Mouse (Mus musculus): ENCODE results near the gene Adgrf3. TPM values are rescaled to one million over a fixed set of nuclear protein-coding genes. Genes with fewer than 3 reads are reported as not detected.
"Not testable (repeated sequence)": the region's sequence is repeated elsewhere in the genome, so short reads cannot be mapped to it uniquely, and the experiment has no call there.

Adgrf3 gene
- total RNA-seq (2015) (0.27 TPM in 1 of 2 replicates, not detected in the other), total RNA-seq (2017) (not detected in 2 replicates)

DNA sequence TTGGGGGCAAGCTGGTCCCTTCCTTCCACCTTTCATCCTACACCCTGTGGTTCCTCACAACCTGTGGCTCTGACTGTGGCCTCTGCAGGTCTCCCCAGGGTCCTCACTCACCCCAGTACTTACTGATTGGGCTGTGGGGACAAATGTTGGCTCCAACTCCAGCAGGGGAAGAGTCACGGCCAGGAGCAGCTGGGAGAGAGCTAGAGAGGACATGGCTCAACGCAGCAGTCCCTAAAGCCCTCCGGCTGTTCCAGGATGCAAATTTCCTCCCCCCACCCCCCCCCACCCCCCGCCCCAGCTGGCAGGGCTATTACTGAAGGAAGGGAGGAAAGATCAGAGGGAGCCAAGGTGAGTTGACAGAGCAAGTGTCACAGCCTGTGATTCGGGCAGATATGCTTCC, at the start of gene Adgrf3:
Adgrf3 (minus strand) TSS at position 230 of the 400 bp plus-strand sequence.
- ATAC-seq (replicated peaks; ENCODE audit: poor library complexity) = no peak

DNA sequence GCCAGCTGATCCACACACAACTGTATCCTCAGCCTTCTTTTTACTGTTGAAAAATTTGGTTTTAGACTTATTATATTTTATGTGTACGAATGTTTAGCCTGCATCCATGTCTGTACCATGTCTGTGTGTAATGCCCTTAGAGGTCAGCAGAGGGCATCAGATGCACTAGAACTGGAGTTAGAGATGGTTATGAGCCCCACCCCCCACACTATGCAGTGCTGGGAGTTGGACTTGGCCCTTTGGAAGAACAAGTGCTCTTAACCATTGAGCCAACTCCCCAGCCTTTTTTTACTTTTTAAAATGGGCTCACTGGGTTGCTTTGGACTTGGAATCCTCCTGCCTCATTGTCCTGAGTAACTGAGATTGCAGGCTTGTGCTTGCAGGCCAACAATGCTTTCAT, 42.1 kb upstream of the Adgrf3 start:
- peak; percentile 72 for ATAC-seq (replicated peaks; ENCODE audit: poor library complexity)

DNA sequence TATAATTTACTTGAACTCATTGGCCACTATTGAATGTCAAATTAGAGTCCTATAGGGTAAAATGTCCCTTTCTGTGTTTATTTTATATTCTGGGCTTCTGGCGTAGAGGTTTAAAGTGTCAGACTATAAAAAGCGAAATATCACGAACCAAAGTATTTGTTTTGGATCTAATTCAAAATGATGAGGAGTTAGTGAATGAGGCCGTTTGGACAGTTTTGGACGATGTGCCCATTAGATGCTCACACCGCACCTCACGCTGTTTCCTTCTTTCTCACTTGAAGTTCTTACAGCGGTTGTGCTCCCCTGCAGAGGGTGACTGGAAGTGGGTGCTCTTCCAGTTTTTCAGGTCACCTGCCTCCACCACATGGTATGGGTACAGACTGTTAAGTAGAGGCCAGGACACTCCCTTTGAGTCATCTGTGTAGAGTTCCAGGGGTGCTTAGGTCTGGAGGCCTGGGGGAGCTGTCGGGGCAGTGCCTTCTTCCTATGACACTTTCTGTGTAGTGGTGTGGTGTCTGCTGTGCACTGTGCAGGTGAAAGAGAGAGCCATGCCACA, 40.4 kb upstream of the Adgrf3 start:
- no peak for ATAC-seq (replicated peaks; ENCODE audit: poor library complexity)

DNA sequence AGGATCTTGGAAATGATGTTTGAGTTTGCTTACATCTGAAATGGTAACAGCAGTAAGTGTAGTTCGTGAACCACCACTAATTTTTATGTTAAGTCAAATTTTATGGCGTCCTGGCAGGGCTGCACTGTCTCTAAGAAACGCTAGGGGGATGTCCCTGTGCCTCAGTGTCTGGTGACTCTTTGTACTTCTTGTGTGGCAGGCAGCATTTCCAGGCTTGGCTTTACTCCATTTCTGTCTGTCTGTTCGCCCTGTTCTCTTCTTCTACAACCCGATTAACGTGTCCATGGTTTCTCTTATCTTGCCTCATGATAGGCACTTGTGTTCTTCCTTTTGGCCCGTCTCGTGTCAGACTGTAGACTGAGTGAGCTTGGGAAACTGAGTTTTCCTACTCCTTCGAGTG, 38.2 kb upstream of the Adgrf3 start:
- ATAC-seq (replicated peaks; ENCODE audit: poor library complexity) = peak; percentile 90

DNA sequence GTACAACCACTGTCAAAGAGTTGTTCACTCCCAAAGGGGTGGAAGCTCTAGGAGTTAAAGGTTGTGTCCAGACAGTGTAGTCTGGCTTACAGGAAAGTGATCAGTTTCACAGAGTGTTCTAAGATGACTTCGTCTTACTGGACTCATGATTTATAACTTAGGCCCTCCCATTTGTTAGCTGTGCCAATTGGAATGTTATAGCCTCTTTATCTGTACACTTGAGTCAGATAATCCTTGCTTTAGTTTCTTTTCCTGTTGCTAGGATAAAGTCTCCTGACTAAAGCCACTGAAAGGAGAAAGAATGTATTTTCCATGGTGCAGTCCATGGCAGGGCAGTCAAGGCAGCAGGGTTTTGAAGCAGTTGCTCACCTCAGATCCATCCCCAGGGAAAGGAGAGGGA, 36.9 kb upstream of the Adgrf3 start:
- no peak for ATAC-seq (replicated peaks; ENCODE audit: poor library complexity)

DNA sequence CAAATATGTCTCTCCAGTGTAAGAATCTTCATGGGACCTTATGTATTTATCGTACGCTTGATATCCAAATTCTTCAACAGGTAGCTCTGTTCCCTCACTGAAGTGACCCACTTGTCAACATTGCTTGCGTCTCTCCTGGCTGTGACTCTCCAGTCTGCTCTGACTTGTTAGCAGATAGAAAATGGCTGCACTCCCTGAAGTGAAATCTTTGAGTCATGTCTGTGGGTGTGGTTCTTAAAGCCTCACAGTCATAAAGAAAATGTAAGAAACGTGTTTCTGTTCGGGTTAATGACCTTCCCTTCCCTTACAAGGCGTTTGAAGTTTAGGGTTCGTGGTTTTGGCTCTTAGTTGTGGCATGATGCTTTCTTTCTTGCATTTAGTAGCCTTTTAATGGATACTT, 35.0 kb upstream of the Adgrf3 start:
- ATAC-seq (replicated peaks; ENCODE audit: poor library complexity) = peak; percentile 51

DNA sequence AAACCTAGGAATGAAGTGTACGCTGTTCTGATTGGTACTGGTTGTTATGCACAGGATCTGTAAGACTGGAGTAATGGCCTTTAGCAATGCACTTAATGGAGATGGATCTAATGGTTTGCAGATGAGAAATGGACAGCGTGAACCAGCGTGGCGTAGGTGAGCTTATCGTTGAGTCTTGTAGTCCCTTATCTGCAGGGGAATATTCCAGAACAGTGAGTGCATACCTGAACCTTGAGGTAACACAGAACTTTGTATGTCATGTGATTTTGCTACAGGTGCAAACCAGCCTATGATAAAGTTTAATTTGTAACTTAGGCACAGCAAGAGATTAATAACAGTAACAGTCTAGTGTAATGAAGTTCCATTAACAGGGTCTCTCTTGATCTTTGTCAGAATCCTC, 33.0 kb upstream of the Adgrf3 start:
- no peak for ATAC-seq (replicated peaks; ENCODE audit: poor library complexity)

DNA sequence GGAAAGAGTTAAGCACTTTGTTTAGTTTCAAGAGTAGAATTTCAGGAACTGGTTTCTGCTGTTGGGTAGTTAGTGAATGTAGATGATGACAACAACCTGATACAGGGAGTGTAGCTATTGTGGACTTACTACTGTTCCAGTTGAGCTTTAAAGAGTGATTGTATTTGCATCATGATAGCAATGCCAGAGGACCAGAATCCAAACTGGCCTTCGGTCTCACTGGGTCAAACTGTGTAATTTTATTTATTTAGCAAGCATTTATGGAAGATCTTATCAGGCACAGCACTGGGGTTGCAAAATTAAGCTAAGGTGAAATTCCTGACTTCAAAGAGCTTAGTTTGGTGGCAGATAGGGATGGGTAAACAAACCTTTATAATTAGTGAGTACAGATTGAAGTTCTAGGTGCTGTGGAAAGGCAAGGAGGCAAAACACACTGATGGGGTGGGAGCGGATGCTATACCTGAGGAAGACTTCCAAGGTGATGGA, 30.2 kb upstream of the Adgrf3 start:
- ATAC-seq (replicated peaks; ENCODE audit: poor library complexity) = no peak

DNA sequence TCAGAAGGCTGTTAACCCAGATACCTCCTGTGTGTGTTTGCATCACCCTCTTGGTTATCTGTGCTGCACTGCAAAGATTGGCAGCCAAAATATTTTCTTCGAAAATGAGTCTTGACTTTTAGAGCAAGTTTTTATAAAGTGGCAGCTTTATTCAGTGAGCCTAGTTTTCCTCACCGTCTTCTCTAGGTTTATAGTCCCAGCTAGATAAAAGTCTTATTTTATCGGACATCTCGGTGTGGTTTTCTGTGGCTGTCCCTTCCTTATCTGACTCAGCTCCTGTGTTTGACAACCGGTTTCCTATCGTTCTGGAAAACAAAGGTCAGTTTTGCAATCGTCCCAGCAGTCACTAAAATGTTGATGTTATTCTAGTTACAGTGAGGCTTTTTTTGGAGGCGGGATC, 28.5 kb upstream of the Adgrf3 start:
- ATAC-seq (replicated peaks; ENCODE audit: poor library complexity) = no peak

DNA sequence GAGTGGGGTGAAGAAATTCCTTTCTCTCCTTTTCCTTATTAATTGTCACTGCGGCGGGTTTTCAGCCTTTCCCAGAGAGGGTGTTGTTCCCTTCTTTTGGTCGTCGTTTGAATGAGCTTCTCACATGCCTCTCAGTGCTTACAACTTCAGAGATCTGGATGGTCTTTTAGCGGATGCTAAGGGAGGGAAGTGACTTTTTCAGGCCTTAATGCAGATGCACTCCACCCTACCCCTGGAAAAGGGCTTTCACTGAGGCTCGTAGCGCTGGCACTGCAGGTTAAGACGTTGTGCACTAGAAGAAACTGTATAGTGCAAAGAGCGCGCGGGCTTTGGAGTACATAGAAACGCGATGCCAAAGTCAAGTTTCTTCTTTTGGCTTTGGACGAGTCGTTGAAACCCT, 27.5 kb upstream of the Adgrf3 start:
- no peak for ATAC-seq (replicated peaks; ENCODE audit: poor library complexity)

DNA sequence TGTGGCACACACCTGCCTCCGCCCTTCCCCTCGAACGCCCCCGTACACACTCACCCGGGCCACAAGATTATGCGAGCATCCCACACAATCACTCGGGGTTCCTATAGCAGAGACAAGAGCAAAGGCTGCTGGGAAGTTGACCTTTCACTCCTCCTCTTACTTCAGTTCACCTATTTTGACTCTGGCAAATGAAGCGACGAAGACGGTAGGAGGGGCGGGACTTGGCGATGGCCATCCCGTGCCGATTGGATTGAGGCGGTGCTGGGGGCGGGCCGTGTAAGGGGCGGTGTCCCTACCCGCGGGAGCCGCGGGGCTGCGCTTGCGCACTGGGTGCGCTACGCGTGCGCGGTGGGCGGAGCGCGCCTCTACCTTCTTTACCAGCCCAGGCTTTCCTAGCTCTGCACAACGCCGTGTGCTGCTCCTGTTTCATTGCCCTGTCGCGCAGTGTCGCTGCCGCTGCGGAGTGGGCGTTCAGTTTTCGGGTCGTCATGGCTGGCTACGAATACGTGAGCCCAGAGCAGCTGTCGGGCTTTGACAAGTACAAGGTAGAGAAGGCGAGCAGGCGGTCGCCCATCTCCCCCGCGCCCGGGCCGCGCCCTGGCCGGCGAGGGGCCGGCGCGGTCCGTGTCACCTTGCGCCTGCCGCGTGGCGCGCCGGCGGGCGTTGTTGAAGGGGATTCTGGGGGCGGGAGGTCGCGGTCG, 26.9 kb upstream of the Adgrf3 start, which contains the start of gene Selenoi:
Selenoi (plus strand) TSS at position 311 of the 701 bp plus-strand sequence.
- peak; percentile 96 for ATAC-seq (replicated peaks; ENCODE audit: poor library complexity)

DNA sequence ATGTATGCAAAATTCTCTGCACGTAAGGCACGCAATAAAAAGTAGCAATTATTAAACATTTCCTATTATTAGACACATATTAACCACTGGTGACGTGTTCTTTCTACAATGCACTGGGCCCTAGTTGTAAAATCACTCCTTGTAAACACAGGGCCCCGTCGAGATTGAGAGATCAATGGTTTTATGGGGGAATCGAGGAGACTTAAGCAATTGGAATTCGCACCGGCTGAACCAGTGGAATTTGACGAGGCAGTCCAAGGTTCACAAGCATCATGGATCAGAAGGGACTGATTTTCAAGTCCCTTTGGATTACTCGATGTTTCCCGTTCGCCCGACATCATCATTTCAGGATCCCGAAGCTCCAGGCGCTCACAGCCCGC, 26.4 kb upstream of the Adgrf3 start:
- ATAC-seq (replicated peaks; ENCODE audit: poor library complexity) = no peak

DNA sequence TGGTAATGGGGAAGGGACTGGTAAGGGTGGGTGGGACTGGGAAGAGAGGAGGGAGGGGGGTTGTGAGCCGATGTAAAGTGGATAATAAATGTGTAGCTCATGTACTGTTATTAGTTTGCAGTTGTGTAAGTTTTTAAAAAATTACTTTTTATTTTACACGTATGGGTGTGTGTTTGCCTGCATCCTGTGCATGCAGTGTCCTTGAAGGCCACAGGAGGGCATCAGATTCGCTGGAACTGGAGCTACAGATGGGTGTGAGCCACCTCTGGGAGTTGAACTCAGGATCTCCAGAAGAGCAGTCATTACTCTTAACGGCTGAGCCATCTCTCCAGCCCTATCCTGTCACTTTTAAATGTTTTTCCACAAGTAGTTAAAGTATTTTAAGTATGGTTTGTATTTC, 25.4 kb upstream of the Adgrf3 start:
- ATAC-seq (replicated peaks; ENCODE audit: poor library complexity) = 0 out of 2 replicates have a peak, but pooled peaks have one; percentile 28

DNA sequence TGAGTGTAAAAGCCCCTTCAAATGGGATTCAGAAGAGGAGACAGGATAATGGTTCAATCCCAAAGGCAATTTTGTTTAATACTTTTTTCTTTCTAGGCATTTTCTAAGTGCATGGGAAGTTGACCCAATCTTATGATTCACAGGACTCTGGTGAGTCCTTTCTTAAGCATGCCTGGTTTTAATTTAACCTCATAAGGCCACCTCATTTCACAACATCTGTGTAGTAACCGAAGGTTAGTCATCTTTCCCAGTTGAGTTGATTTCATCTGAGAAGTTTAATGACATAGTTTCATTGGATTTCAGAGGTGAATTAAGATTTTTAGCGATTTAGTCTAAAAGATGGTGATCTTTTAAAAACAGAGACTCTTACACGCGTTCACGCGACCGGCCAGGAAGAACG, 17.2 kb upstream of the Adgrf3 start:
- no peak for ATAC-seq (replicated peaks; ENCODE audit: poor library complexity)

DNA sequence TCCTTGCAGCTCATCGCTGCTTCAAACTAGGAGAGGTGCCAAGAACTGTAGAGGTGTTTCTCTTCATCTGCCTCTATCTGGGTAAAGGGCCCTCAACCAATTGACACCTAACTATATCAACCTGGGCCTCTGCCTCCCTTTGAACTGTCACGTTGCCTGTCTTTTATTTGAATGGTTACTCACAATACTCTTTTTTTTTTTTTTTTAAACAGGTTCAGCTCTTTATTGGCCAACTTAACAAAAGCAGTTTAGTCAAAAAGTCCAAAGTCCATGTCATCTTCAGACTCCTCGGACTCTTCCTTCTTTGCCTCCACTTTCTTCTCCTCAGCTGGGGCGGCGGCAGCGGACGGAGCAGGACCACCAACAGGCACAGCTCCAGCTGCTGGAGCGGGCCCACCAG, 15.1 kb upstream of the Adgrf3 start:
- no peak for ATAC-seq (replicated peaks; ENCODE audit: poor library complexity)

DNA sequence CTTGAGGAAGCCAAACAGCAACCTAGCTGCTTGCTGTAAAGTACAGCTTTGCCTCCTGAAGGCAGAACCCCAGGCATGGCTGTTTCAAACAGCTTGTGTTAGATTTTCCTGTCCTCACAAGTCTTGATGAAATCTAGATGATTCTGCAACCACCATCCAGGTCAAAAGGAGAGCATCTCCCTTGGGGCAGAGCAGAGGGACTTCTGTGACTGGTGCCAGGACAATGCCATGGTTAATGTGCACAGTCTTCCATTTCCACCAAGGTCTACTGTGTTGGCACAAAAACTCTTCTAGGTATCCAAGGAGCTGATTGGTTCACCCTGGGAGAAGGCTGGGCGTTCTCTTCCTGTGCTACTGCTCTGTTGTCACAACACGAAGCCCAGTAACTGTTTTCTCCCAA, 14.2 kb upstream of the Adgrf3 start:
- no peak for ATAC-seq (replicated peaks; ENCODE audit: poor library complexity)

DNA sequence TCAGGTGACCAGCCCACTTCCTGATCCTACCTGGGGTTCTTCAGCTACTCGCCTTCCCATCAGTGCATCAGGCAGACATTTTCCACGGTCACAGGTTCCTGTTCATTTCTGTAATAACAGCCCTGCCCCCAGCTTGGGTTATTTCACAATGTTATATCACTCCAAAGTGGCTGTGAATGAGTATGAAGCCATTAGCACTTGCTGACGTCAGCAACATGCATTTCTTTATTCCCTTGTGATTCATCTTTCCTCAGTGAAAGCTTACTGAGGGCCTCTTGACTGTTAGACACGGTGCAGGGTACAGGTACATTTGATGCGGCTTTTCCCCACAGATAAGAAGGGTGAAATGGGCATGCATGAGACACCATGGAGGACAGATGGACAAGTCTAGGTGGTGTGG, 10.4 kb upstream of the Adgrf3 start:
- ATAC-seq (replicated peaks; ENCODE audit: poor library complexity) = 0 out of 2 replicates have a peak, but pooled peaks have one; percentile 31

DNA sequence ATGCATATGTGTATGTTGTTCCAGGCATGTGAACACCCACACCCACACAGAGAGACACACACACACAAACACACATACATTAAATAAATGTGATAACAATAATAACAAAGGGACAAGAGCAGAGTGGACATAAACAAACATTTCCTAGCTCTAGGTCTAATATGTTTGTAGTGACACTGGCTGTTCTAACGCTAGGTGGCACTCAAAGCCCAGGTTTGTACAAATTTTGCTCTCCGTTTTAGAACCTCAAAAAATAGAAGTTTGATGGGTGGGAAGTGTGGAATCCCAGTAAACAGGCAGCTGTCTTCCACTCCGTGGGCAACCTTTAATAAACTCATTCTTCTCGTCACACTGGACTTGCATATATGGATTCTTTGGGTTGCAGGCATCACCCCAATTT, 9.4 kb upstream of the Adgrf3 start:
- ATAC-seq (replicated peaks; ENCODE audit: poor library complexity) = peak; percentile 74

DNA sequence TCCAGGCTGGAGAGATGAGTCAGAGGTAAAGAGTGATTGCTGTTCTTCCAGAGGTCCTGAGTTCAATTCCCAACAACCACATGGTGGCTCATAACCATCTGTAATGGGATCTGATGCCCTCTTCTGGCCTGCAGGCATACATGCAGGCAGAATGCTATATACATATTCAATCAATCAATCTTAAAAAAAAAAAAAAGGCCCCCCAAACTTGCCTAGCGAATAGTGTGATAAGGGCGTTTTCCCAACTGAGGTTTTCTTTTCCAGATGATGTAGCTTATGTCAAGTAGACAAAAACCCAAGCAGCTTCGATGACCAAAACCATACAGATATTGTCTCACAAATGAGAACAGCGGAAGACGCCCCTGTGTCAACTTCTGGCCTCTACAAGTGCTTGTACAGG, 5.2 kb upstream of the Adgrf3 start:
- ATAC-seq (replicated peaks; ENCODE audit: poor library complexity) = not testable (repeated sequence)

DNA sequence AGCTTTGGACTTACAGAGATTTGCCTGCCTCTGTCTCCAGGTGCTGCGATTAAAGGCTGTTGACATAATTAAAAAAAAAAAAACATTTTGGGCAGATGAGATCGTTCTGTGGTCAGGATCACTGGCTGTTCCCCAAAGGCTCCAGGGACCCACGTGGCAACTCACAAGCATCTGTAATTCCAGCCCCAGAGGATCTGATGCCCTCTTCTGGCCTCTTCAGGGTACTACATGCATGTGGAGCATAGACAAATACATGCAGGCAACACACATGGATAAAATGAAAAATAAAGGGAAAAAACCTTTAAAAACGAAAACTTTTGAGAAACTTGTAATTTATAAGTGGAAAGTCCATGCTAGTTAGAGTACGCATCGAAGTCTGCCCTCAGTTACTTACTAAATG, 1.8 kb upstream of the Adgrf3 start:
- peak; percentile 95 for ATAC-seq (replicated peaks; ENCODE audit: poor library complexity)

DNA sequence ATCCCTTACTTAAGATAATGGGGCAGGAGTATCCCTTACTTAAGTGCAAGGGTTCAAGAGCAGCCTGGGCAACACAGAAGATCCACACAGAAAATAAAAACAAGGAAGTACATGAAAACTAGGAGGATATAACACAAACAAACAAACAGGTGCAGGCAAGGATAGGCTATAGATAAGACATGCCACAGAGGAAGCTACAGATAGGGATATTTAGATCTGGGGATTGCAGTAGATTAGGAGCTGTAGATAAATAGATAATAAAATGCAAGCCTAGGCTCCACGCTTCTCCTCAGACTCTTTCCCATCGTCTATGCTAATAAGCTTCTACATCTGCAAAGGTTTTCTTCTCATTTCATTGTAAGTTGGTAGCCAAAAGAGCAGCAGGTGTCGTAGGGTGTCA, 488 bp downstream of the Adgrf3 start:
- ATAC-seq (replicated peaks; ENCODE audit: poor library complexity) = no peak

DNA sequence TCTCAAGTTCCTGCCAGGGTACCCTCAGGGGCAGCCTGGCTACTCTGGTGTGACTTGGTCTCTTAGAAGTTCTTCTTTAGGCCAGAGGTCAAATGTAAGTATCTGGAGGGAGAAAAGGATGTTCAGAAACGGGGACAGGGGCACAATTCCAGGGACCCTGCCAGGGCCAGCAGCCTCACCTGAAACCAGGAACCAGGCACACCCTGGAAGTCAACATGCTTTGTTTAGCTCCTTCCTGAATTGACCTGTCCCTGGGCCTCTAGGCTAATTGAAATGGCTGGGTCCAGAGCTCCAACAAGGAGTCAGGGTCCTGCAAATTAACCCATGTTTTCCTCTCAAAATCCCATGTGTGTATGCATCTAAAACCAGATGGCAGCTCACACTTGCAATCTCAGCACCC, 1.1 kb downstream of the Adgrf3 start:
- no peak for ATAC-seq (replicated peaks; ENCODE audit: poor library complexity)

All from megakaryocyte progenitor cell, adult 5-6 weeks (primary cell).